Mouse (Mus musculus) G1E (cell line): ENCODE measurements around the gene Ampd2. TPM values are rescaled to one million over a fixed set of nuclear protein-coding genes. Genes with fewer than 3 reads are reported as not detected.

ENCODE experiments used
- ATAC-seq: 2 replicates; pipeline ENCODE4 v1.8.0; 2016; ENCODE audit warnings: mild to moderate bottlenecking; ENCODE audit not compliant: insufficient number of reproducible peaks, poor library complexity, low FRiP score, severe bottlenecking; ENCODE audit errors: extremely low read depth
- DNase-seq: peaks from one replicate; pipeline ENCODE4 v3.0.0; 2012; ENCODE audit warnings: low spot score
- H3K27me3 ChIP-seq: 2 replicates; pipeline ENCODE4 v1.6.1; 2012; ENCODE audit warnings: mild to moderate bottlenecking, low read length, inconsistent platforms; ENCODE audit not compliant: insufficient read depth
- H3K36me3 ChIP-seq: replicated peaks from 2 replicates; pipeline ENCODE3; 2012; ENCODE audit warnings: mild to moderate bottlenecking, inconsistent platforms
- H3K4me1 ChIP-seq: 2 replicates; pipeline ENCODE4 v1.6.1; 2012; ENCODE audit warnings: low read depth, low read length, inconsistent platforms, mixed read lengths; ENCODE audit not compliant: insufficient read depth
- H3K4me3 ChIP-seq: 2 replicates; pipeline ENCODE4 v1.5.1; 2012; ENCODE audit warnings: low read depth, mild to moderate bottlenecking, inconsistent platforms, low read length, moderate library complexity, mixed read lengths
- H3K9me3 ChIP-seq: replicated peaks from 2 replicates; pipeline ENCODE4 v1.6.1; 2012; ENCODE audit warnings: inconsistent platforms
- CTCF ChIP-seq: IDR thresholded peaks from 2 replicates; pipeline ENCODE4 v1.5.1; 2012; ENCODE audit warnings: low read depth, low read length, inconsistent platforms, mixed read lengths
- GATA1 ChIP-seq: IDR thresholded peaks from 2 replicates; pipeline ENCODE4 v1.6.1; 2012; ENCODE audit warnings: borderline replicate concordance, low read length, inconsistent platforms, mixed read lengths
- GATA2 ChIP-seq: IDR thresholded peaks from 2 replicates; pipeline ENCODE4 v1.6.1; 2012; ENCODE audit warnings: low read depth, low read length, inconsistent platforms, borderline replicate concordance
- POLR2AphosphoS5 ChIP-seq: IDR thresholded peaks from 2 replicates; pipeline ENCODE4 v1.6.1; 2012; ENCODE audit warnings: low read depth, low read length, inconsistent platforms; ENCODE audit not compliant: insufficient replicate concordance
- TAL1 ChIP-seq: conservative IDR thresholded peaks from 2 replicates; pipeline ENCODE4 v1.6.1; 2012; ENCODE audit warnings: low read depth, low read length, inconsistent platforms, mixed read lengths
- polyA plus RNA-seq: library from polyadenylated mRNA; stranded (reverse); fragments of >175 nt; gene quantifications from 2 replicates; pipeline ENCODE4 v1.2.3, GENCODE M21; 2012
- total RNA-seq, 2 experiments: library from RNA; stranded (forward) in 1 of 2; stranded (reverse) in 1 of 2; fragments of 200-1000 nt in 1 of 2; fragments of >200 nt in 1 of 2; fragmentation: Nextera tagmentation in 1 of 2; gene quantifications; 2 replicates each; pipeline ENCODE4 v1.2.3; 2014 to 2017

The Ampd2 gene
- total and polyA plus RNA-seq, 3 experiments = 81.6 to 380 (median 169) TPM

DNA sequence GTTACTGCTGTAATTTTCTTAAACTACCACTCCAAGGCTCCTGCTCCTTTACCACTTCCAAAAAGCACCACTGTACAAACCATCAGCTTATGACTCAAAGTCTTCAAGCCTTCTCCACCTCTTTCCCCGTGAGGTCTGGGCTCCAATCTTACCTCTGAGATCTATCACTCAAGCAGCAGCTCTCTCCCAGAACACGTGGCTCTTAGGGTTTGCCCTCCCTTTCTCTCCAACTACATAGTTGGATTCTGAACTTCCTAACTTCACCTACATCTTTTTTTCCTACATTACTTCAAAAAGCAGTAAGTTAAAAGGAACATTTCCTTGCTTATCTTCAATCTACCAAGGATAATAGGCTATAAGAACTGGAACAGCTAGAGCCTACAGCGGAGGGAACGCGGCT lies 42.1 kb upstream of the Ampd2 start:
- no peak for ATAC-seq
- no peaks in the 10 kb centered on the region for H3K27me3 ChIP-seq
- no peak overlapping the region; the same call in 1 of the 2 replicates for H3K4me3 ChIP-seq
- peaks cover 83% of the 10 kb centered on the region for H3K4me1 ChIP-seq
- H3K9me3 ChIP-seq = no peaks in the 10 kb centered on the region
- no peak for DNase-seq
- TF ChIP-seq GATA2 (no peak), TAL1 (no peak), CTCF (no peak), POLR2AphosphoS5 (no peak), GATA1 (no peak)
- peaks cover 65% of the 10 kb centered on the region for H3K36me3 ChIP-seq

DNA sequence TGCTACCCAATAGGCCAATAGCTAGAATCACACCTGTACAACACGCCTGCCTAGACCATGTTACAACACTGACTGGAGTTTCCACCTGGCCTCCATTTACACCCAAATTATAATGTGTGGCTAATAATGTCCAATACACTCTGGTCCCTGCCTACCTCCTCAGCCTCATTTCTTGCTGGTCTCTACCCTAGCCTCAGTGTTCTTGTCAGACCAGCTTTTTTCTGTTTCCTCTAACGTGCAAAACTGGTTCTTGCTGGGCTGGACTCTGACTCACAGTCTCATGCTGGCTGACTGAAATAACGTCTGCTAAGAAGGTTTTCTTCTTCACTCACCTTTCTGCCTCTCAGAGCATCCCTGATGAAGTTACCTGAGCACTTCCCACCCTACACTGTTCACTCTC lies 39.9 kb upstream of the Ampd2 start:
- Histone ChIP-seq H3K36me3 (peaks cover 70% of the 10 kb centered on the region), H3K27me3 (no peaks in the 10 kb centered on the region), H3K4me1 (peaks cover 62% of the 10 kb centered on the region), H3K9me3 (no peaks in the 10 kb centered on the region), H3K4me3 (no peak overlapping the region)
- ATAC-seq = no peak
- no peak for DNase-seq
- TF ChIP-seq POLR2AphosphoS5 (no peak), TAL1 (no peak), GATA2 (no peak), CTCF (no peak), GATA1 (no peak)

DNA sequence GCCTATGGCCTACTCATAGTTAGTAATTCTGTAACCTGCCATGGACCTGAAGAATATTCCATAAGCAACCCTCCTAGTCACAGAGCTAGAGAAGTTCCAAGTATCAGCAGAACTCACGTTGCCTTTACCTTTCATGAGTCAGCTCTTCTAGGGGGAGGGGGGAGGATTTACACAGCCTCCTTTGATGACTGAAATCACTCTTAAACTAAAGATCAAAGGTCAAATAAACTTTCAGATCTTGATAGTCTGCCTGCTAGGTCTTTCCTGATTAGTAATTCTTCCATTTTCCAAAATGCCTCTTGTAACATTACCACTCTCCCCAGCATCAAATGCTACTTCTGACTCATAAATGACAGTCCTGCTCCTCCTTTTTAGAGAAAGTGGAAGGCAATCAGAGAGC lies 37.7 kb upstream of the Ampd2 start:
- no peaks in the 10 kb centered on the region for H3K9me3 ChIP-seq
- no peak overlapping the region for H3K4me3 ChIP-seq
- H3K4me1 ChIP-seq = peaks cover 44% of the 10 kb centered on the region
- no peak for ATAC-seq
- H3K27me3 ChIP-seq = no peaks in the 10 kb centered on the region
- no peak for TF ChIP-seq GATA1
- TF ChIP-seq CTCF = no peak
- TF ChIP-seq POLR2AphosphoS5 = no peak
- TF ChIP-seq GATA2 = no peak
- no peak for TF ChIP-seq TAL1
- no peak for DNase-seq
- peaks cover 76% of the 10 kb centered on the region for H3K36me3 ChIP-seq

DNA sequence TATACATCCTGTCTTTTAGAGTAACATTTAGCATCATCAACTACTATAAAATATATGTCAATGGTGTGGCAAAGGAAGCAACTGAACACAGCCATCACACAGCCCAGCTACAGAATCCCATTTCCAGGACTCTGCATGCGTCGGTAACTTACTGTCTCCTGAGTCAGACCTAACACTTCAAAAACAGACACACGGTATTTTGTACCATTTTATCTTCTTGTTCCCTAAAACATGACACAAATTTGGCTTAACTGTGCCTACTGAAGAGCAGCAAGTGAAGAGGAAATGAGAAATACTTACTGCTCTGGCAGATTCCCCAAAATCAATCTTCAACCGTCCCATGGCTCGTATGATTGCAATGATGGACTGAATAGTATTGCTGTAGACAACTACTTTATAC lies 36.8 kb upstream of the Ampd2 start:
- Histone ChIP-seq H3K4me1 (peaks cover 39% of the 10 kb centered on the region), H3K9me3 (no peaks in the 10 kb centered on the region), H3K4me3 (no peak overlapping the region), H3K36me3 (peaks cover 77% of the 10 kb centered on the region), H3K27me3 (no peaks in the 10 kb centered on the region)
- TF ChIP-seq GATA1 (no peak), GATA2 (no peak), CTCF (no peak), POLR2AphosphoS5 (no peak), TAL1 (no peak)
- no peak for ATAC-seq
- DNase-seq = no peak

DNA sequence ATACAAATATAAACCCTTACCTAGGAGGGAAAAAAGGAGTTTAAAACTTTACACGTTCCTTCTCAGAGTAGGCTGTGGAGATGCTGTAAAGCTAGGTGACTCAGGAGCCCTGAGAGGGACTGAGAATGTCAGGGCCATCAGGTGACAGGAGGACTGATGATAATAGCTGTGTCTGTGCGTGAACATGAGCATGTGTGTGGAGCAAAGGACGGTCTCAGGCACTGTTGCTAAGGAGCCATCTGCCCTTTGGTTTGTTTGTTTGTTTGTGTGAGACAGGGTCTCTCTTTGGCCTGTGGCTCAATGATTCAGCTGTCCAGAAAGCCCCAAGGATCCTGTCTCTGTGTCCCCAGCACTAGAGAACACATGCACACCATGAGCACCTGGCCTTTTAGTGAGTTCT lies 34.6 kb upstream of the Ampd2 start:
- no peak for TF ChIP-seq POLR2AphosphoS5
- TF ChIP-seq GATA1 = no peak
- TF ChIP-seq CTCF = no peak
- TF ChIP-seq GATA2 = no peak
- no peak for TF ChIP-seq TAL1
- Histone ChIP-seq H3K36me3 (peaks cover 85% of the 10 kb centered on the region), H3K9me3 (no peaks in the 10 kb centered on the region), H3K27me3 (no peaks in the 10 kb centered on the region), H3K4me1 (peaks cover 26% of the 10 kb centered on the region), H3K4me3 (no peak overlapping the region)
- ATAC-seq = no peak
- DNase-seq = no peak

DNA sequence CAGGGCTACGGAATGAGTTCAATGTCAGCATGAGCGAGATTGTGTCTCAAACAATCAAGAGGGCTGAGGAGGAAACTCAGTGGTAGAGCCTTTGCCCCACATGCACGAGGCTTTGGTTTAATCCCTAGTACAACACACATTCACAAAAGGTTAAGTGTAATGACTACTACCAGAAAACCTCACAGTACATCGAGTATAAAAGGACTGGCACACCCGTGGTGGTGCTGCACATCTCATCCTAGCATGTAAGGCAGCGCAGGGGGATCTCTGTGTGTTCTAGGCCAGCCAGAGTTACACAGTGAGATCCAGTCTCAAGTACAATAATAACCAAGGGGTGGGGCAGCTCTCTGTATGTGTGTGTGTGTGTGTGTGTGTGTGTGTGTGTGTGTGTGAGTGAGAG lies 31.0 kb upstream of the Ampd2 start:
- TF ChIP-seq GATA2 (no peak), TAL1 (no peak), CTCF (no peak), POLR2AphosphoS5 (no peak), GATA1 (no peak)
- no peak for ATAC-seq
- H3K4me1 ChIP-seq = peaks cover 10% of the 10 kb centered on the region
- no peak overlapping the region for H3K4me3 ChIP-seq
- H3K27me3 ChIP-seq = no peaks in the 10 kb centered on the region
- no peaks in the 10 kb centered on the region for H3K9me3 ChIP-seq
- no peak for DNase-seq
- peaks cover 89% of the 10 kb centered on the region for H3K36me3 ChIP-seq

DNA sequence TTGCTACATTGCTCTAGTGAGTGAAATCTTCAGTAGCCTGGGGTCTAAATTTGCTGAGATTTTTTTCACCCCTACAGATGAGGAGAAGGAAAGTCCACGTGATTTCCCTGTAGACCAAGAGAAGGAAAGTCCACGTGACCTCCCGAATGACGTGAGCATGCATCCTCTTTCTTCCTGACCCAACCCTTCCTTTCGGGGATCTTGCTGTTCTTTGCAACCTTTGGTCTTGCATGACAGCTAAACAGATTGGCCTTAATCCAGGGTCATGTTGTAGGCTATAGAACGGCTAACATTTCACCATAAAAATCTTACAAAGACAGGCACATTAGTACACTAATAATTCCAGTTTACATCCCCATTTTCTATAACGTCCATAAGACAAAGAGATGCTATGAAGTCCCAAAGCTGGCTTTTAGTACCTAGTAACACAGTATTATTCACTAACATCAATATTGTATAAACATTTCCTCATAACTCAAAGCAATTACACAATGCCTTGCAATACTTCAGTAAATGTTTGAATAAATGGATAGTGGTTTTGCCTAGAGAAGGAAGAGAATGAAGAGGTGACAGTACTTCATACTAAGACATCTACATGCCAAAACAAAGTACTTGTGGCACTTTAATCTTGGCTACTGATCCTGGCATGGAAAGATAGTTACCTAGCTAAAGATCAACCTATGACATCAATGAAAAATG lies 27.3 kb upstream of the Ampd2 start:
- H3K36me3 ChIP-seq = peaks cover 93% of the 10 kb centered on the region

More for the DNA sequence above, 27.3 kb upstream of the Ampd2 start:
- Histone ChIP-seq H3K9me3 (no peaks in the 10 kb centered on the region), H3K27me3 (no peaks in the 10 kb centered on the region), H3K4me1 (peaks cover 13% of the 10 kb centered on the region), H3K4me3 (no peak overlapping the region)
- DNase-seq (no peak), ATAC-seq (no peak)
- no peak for TF ChIP-seq GATA1
- TF ChIP-seq TAL1 = no peak
- TF ChIP-seq GATA2 = no peak
- no peak for TF ChIP-seq CTCF
- no peak for TF ChIP-seq POLR2AphosphoS5
